Mouse (Mus musculus): Measurements from ENCODE around the gene Slc43a2. TPM values are rescaled to one million over a fixed set of nuclear protein-coding genes. Genes with fewer than 3 reads are reported as not detected.
"Not testable (repeated sequence)": the region's sequence is repeated elsewhere in the genome, so short reads cannot be mapped to it uniquely, and the experiment has no call there.

Gene Slc43a2
- polyA plus RNA-seq, 1 experiment, result 11.3 TPM

DNA sequence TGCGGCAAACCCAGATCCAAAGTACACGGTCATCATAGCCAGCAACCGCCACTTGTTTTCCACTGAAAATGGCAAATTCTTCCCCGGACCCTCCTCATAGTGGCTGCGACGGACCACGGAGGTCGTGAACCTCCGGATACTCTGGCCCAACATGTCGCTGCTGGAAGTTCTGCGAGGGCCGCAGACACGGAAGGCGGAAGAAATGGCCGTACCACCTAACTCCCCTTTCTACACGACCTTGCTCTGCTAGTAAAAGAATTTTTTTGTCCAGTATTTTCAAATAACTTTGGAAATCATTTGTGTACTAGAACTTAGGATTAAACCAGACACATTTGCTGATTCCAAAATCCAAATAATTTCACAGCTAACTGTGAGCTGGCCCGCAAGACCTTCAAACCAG, 68.3 kb downstream of the Slc43a2 start:
- DNase-seq (ENCODE audit: low spot score), result not testable (repeated sequence)

DNA sequence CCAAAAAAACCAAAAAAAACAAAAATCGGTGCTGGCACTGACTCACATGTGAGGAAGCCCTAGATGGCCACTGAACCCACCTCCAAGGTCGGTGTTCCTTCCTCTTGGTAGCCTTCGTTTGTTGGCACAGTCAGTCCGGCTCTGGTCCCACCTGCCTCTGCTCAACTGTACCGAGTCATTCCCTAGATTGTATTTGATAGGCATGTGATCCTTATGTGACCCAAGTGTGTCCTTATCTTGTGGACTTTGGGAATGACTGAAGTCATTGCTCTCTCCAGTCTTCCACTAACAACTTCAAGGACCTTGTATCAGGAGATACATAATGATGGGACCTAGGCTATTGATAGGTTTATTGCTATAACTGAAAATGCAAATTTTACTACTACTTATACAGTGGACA, 73.3 kb downstream of the Slc43a2 start:
- DNase-seq (ENCODE audit: low spot score), result no peak

DNA sequence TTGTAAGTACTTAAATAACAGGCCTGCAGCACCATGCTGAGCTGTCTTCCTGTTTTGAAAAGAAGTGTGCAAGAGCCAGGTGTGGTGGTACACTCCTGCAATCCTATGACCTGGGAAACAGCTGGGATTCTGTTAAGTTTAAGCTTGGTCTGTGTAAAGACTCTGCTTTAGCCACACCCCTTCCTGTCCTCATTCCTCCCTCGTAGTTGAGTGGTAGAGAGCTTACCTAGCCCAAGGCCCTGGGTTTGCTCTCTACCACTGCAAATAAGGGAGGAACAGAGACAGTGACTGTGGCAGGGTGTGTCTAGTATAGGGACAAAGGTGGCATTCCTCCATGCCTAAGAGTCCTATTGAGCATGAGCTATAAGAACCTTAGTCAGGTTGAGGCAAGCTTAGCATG, 73.8 kb downstream of the Slc43a2 start:
- DNase-seq (ENCODE audit: low spot score), result no peak

DNA sequence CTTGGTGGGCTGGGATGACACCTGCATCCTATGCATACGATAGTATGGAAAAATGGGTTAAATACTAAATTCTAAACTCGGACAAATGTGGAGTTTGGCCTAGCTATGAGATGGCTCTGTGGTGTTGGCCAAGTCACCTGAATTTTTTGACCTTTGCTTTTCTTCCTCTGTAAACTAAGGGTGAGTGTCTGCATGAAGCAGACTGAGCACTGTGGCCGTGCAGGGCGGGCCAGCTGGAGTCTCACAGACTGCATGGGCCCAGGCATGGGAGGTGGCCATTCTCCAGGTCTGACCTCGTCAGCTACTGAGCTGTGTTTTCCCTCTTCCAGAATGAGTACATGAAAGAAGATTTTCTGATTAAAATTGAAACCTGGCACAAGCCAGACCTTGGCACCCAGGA, 77.3 kb downstream of the Slc43a2 start:
- no peak for DNase-seq (ENCODE audit: low spot score)

DNA sequence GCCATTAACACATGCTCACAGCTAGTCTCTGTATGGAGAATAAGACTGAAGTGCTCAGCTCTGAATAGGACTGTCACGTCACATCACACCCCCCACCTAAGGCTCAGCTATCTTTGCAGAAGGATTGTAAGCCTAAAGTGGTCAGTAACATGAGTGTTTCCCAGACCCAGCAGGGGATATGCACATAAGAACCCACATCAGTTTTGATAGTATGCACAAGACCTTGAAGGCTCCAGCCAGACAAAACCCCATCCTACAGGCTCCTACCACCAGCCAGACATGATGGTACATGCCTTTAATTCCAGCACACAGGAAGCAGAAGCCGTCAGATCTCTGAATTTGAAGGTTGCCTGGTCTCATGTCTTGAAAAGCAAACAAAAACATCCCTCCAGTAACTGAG, 78.5 kb downstream of the Slc43a2 start:
- DNase-seq (ENCODE audit: low spot score), result no peak

DNA sequence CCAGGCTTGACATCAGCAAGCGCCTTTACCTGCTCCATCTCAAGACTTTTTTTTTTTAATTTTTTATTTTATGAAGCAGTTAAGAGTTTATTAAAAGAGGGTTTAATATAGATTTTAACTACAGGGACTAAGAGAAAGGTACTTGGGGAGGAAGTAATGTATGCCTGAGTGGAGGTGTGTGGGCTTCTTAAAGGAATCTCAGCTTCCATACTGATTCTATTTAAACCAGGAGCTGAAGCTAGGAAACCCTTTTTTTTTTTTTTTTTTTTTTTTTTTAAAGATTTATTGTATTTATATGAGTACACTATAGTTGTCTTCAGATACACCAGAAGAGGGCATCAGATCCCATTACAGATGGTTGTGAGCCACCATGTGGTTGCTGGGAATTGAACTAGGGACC, 83.3 kb downstream of the Slc43a2 start:
- DNase-seq (ENCODE audit: low spot score), result no peak

DNA sequence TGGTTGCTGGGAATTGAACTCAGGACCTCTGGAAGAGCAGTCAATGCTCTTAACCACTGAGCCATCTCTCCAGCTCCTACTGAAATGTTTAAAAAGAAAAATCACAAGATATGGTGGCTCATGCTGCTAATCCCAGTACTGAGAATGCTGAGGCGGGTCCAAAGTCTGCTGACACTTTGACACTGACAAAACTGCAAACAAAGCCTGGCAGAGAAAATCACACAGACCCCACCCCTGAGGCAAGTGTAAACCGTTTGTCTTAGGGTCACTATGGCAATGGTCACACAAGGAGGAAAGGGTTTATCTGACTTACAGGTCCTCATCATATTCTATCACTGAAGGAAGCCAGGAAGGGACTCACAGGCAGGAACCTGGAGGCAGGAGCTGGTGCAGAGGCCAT, 84.1 kb downstream of the Slc43a2 start:
- DNase-seq (ENCODE audit: low spot score), result no peak

DNA sequence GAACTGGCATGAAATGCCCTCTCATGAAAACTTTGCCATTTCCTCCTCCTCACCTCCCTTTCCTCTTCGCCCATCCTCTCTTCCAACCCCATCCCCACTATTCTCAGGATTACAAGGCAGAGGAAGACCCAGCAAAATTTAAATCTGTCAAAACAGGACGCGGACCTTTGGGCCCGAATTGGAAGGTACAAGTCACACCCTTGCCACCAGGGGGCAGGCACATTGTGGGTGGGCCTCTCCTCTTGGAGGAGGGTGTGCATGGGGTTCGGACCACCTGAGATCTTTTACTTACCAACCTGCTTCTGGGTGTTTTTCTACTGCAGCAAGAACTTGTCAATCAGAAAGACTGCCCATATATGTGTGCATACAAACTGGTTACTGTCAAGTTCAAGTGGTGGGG, 87.6 kb downstream of the Slc43a2 start:
- DNase-seq (ENCODE audit: low spot score), result no peak

DNA sequence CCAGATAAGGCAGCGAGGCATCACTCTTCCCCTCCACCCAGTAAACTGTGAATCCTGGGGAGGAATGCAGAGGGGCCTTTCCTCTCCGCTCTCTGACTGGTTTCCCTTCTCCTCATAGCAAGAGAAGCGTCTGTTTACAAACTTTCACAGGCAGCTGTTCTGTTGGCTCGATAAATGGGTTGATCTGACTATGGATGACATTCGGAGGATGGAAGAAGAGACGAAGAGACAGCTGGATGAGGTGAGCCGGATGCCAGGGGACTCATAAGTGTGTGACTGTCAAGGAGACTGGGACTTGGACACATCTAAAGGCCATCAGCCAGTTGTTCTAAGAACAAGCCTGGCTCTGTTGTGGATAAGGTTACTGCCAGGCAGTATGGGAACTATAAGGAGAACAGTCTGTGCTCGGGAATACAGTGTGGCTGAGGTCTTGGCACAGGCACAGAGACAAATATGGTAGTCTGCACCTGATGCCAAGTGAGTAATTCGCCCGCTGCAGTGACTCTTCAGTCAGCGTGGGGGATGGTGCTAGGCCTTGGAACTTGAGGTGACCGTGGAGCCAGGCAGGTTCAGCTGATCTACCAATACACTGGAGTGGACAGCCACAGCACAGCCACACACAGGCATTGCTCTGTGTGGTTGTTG, 88.8 kb downstream of the Slc43a2 start:
- DNase-seq (ENCODE audit: low spot score), result no peak

DNA sequence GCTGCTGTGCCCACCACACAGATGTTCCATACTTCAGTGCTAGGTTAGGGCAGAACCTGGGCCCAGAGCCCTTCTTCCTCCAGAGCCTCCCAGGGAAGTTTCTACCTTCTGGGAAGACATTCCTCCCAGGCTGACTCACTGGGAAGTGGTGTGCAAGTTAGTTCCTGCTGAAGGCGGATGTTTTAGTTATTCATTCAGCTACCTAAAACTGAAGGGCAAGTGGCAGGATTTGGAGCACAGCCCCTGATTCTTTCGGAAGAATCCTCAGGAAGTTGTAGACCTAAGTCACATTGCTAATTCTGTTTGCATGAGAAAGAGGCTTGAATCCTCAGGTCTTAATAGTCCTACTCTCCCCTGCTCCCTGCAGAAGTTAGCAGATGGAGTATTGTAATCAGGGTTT, 89.9 kb downstream of the Slc43a2 start:
- no peak for DNase-seq (ENCODE audit: low spot score)

DNA sequence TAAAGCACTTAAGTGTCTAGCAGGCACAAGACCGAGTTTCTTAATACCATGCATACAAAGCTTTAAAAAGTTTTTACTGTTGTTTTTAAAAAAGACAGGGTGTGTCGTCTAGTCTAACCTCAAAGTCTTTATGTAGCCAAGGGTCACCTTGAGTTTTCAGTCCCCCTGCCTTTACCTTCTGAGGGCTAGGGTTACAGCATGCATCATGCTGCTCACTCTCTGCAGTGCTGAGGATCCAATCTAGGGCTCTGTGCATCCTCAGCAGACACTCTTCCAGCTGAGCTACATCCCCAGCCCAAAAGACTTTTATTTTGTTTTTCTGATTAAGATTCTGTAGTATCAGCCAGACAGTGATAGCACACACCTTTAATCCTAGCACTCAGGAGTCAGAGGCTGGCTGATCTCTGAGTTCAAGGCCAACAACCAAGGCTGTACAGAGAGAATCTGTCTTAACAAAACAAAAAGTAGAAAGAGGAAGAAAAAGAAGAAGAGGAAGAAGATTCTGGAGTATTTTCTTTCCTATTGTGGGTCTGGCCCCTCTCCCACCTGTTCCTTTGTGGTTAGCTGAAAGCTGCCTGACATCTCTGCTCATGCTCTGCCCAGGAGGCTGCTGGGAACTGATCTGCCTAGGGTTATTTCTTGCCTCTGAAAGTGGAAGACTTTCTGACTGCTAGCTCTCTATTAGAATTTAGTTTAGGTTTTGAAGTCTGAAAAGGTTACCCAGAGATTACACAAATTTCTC, 91.3 kb downstream of the Slc43a2 start:
- DNase-seq (ENCODE audit: low spot score), result no peak

DNA sequence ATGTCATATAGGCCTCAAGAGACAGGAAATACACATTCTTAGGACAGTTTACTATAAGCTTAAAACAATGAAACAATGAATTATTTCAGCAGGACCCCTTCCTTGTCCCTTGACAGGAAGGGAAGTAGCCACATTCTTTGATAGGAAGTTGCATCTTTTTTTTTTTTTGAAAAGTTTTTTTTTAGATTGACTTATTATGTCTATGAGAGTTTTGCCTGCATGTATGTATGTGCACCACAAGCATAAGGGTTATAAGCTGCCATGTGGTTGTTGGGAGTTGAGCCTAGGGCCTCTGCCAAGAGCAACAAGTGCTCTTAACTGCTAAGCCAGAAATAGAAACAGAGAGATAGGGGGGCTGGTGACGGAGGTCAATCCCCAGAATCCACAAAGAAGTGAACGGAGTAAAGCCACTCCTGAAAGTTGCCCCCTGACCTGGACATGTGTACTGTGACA, 92.6 kb downstream of the Slc43a2 start:
- no peak for DNase-seq (ENCODE audit: low spot score)

DNA sequence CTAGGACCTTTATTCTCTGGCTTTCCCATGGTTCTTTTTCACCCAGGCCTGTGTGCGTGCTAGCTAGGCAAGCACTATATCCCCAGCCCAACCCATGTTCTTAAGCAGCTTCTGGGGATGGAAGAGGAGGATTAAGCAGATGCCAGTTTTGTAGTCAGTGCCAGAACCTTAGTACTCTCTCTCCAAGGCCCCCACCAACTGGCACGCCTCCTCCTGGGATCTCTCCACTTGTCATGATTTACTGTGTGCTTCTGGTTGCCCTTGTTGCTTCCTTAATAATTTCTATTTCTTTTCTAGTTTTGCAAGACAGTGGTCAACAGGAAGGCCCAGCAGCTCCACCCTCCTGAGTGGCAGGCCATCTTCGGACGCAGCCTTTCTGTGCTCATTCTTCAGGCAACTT, 94.3 kb downstream of the Slc43a2 start:
- DNase-seq (ENCODE audit: low spot score), result no peak

Other genes starting within 250 kb of the Slc43a2 start
- 55.4 and 72.0 TPM in 2 replicates for gene Rpa1, start 183.4 kb upstream of the Slc43a2 start, polyA plus RNA-seq (2012; rRNA removed)
- 6.7 and 6.8 TPM in 2 replicates for gene Smyd4, start 183.3 kb upstream of the Slc43a2 start, polyA plus RNA-seq (2012; rRNA removed)
- gene Serpinf1, start 109.0 kb upstream of the Slc43a2 start, polyA plus RNA-seq (2012; rRNA removed), result 85.3 and 147 TPM in 2 replicates
- 0.07 and 0.14 TPM in 2 replicates for gene Serpinf2, start 92.1 kb upstream of the Slc43a2 start, polyA plus RNA-seq (2012; rRNA removed)
- 8.5 and 13.0 TPM in 2 replicates for gene Wdr81, start 77.0 kb upstream of the Slc43a2 start, polyA plus RNA-seq (2012; rRNA removed)
- 12.1 and 12.6 TPM in 2 replicates for gene Tlcd2, start 70.0 kb upstream of the Slc43a2 start, polyA plus RNA-seq (2012; rRNA removed)
- 75.7 and 79.3 TPM in 2 replicates for gene Prpf8, start 44.9 kb upstream of the Slc43a2 start, polyA plus RNA-seq (2012; rRNA removed)
- gene Rilp, start 21.6 kb upstream of the Slc43a2 start, polyA plus RNA-seq (2012; rRNA removed), result 6.4 and 7.2 TPM in 2 replicates
- gene Scarf1, start 18.2 kb upstream of the Slc43a2 start, polyA plus RNA-seq (2012; rRNA removed), result 4.9 and 6.4 TPM in 2 replicates
- gene Pitpna, start 56.4 kb downstream of the Slc43a2 start, polyA plus RNA-seq (2012; rRNA removed), result 148 and 178 TPM in 2 replicates
- gene Inpp5k, start 99.3 kb downstream of the Slc43a2 start, polyA plus RNA-seq (2012; rRNA removed), result 61.9 and 68.7 TPM in 2 replicates
- 126 and 135 TPM in 2 replicates for gene Myo1c, start 118.8 kb downstream of the Slc43a2 start, polyA plus RNA-seq (2012; rRNA removed)
- 84.0 and 86.6 TPM in 2 replicates for gene Crk, start 147.6 kb downstream of the Slc43a2 start, polyA plus RNA-seq (2012; rRNA removed)
- 334 and 359 TPM in 2 replicates for gene Ywhae, start 201.2 kb downstream of the Slc43a2 start, polyA plus RNA-seq (2012; rRNA removed)

Measured in urinary bladder, adult 2 months (tissue).